10 mouse cellular contexts compared by ENCODE assay signal in the genomic region with DNA sequence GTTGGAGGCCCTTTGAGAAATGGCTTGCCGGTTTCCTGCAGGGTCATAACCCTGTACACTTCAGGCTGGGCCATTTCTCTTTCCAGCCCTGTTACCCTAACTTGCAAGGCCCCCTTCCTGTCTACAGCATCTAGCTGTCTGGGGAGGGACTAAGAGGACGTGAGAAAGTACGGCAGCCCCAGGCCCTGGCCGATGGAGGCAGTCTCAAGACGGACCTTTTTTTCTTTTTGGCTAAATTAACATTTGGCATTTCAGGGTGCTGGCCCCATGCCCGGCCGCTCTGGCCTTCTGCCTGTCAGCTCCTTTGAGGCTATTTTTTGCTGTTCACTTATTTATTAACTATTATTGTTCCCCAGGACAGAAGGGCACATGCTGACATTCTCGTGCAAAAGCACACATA. TPM values are rescaled to one million over a fixed set of nuclear protein-coding genes. Genes with fewer than 3 reads are reported as not detected.
DNase-seq lines count a peak whose midpoint lies in the region; ATAC-seq and TF ChIP-seq lines count a peak whose summit lies in the region.
"Had no signal": no experiment of that assay in that cellular context is flagged by ENCODE, and none has a peak within 500 bp of the region (broad histone marks: within the 10 kb centered on the region; RNA-seq: fewer than 3 reads in every experiment).

No protein-coding gene starts in this region.

- no peaks in the 10 kb centered on the region for H3K36me3 ChIP-seq in intestine, embryonic 16.5 days (ENCODE audit: control insufficient read depth, insufficient read depth, low read length)
- H3K36me3 ChIP-seq in intestine, embryonic 15.5 days, result no peaks in the 10 kb centered on the region
- no peaks in the 10 kb centered on the region for H3K36me3 ChIP-seq in limb, embryonic 10.5 days

- WGBS in intestine, embryonic 16.5 days, result 42% methylated on average over 8 of the region's 8 CpGs
- 41% methylated on average over 8 of the region's 8 CpGs for WGBS in intestine, embryonic 15.5 days
- WGBS in limb, embryonic 10.5 days, result 79% methylated on average over 8 of the region's 8 CpGs

- H3K27ac ChIP-seq in intestine, embryonic 16.5 days (ENCODE audit: low read length), result no peak overlapping the region
- no peak overlapping the region for H3K27ac ChIP-seq in intestine, embryonic 15.5 days
- H3K27ac ChIP-seq in gastrocnemius, adult 2 months, result peak overlapping the region; percentile 35
- no peak overlapping the region for H3K27ac ChIP-seq in limb, embryonic 10.5 days
- H3K27ac ChIP-seq: hindbrain, embryonic 15.5 days; macrophage had no signal

- intact Hi-C loops in gastrocnemius, adult 2 months (cut with DNase I), result no loop called here

- H3K4me1 ChIP-seq in intestine, embryonic 16.5 days (ENCODE audit: control insufficient read depth, insufficient read depth, low read length), result peaks cover 10% of the 10 kb centered on the region
- peaks cover 3% of the 10 kb centered on the region for H3K4me1 ChIP-seq in intestine, embryonic 15.5 days (replicated peaks)
- H3K4me1 ChIP-seq in limb, embryonic 10.5 days, result peaks cover 17% of the 10 kb centered on the region

- H3K4me3 ChIP-seq in intestine, embryonic 16.5 days (ENCODE audit: low read length), result no peak overlapping the region
- H3K4me3 ChIP-seq in intestine, embryonic 15.5 days (replicated peaks), result no peak overlapping the region
- no peak overlapping the region for H3K4me3 ChIP-seq in gastrocnemius, adult 2 months
- H3K4me3 ChIP-seq in limb, embryonic 10.5 days, result no peak overlapping the region
- H3K4me3 ChIP-seq: hindbrain, embryonic 15.5 days had no signal

- ATAC-seq in intestine, embryonic 16.5 days, result 0 out of 2 replicates have a peak, but pooled peaks have one; percentile 33
- ATAC-seq in intestine, embryonic 15.5 days, result no peak
- ATAC-seq in CD4-positive, CD25-positive, alpha-beta regulatory T cell, adult 4 months, result no peak

- no peak overlapping the region for H3K4me2 ChIP-seq in intestine, embryonic 16.5 days (ENCODE audit: low read depth, low read length)
- H3K4me2 ChIP-seq in intestine, embryonic 15.5 days (replicated peaks), result no peak overlapping the region
- H3K4me2 ChIP-seq: hindbrain, embryonic 15.5 days had no signal

- H3K27me3 ChIP-seq in intestine, embryonic 16.5 days (replicated peaks; ENCODE audit: control insufficient read depth, insufficient read depth, low read length), result no peaks in the 10 kb centered on the region
- H3K27me3 ChIP-seq in intestine, embryonic 15.5 days (replicated peaks), result no peaks in the 10 kb centered on the region
- H3K27me3 ChIP-seq in limb, embryonic 10.5 days (ENCODE audit: low read depth, poor library complexity, severe bottlenecking), result 0 out of 2 replicates have a peak, but pooled peaks cover 5% of the 10 kb centered on the region
- H3K27me3 ChIP-seq: hindbrain, embryonic 15.5 days had no signal

- no peak overlapping the region for H3K9ac ChIP-seq in intestine, embryonic 16.5 days (ENCODE audit: low read depth, low read length)
- no peak overlapping the region for H3K9ac ChIP-seq in intestine, embryonic 15.5 days
- H3K9ac ChIP-seq: hindbrain, embryonic 15.5 days had no signal

- peak; percentile 70 for DNase-seq in adrenal gland, adult 8-10 months
- peak; percentile 59 for DNase-seq in gastrocnemius, adult 2 months
- DNase-seq in kidney, postnatal 25 days, result peak; percentile 78 to 82
- peak; percentile 70 to 73 for DNase-seq in urinary bladder, postnatal 4 days (ENCODE audit: low spot score in 2 of 2)
- no peak for DNase-seq in limb, embryonic 10.5 days (ENCODE audit: low spot score)

- no peak for TF ChIP-seq CTCF in gastrocnemius, adult 2 months (IDR thresholded peaks at IDR 0.05)

- no peaks in the 10 kb centered on the region for H3K9me3 ChIP-seq in intestine, embryonic 16.5 days (ENCODE audit: control insufficient read depth, low read length)
- no peaks in the 10 kb centered on the region for H3K9me3 ChIP-seq in intestine, embryonic 15.5 days
- H3K9me3 ChIP-seq in limb, embryonic 10.5 days (replicated peaks), result no peaks in the 10 kb centered on the region
- H3K9me3 ChIP-seq: hindbrain, embryonic 15.5 days had no signal

RNA-seq across cellular contexts. Expression of gene Adcy5, which starts 24.4 kb away (rescaled TPM):
- polyA plus RNA-seq in intestine, embryonic 16.5 days (2015; fragmentation: Nextera tagmentation; extraction: Ambion mirVana), result 1.9 and 2.0 TPM in 2 replicates
- polyA plus RNA-seq in intestine, embryonic 15.5 days (2015; fragmentation: Nextera tagmentation; extraction: Ambion mirVana), result 2.0 and 2.8 TPM in 2 replicates
- 10 to 100 TPM; 11.8 to 19.1 (median 13.6) TPM for total RNA-seq in adrenal gland, adult 8-10 months (2022)
- total RNA-seq in gastrocnemius, adult 2 months (2021), result 1 to 10 TPM; 1.6 to 1.8 TPM
- polyA plus RNA-seq in limb, embryonic 10.5 days (2016; fragmentation: Nextera tagmentation; extraction: Ambion mirVana), result 0.41 and 0.63 TPM in 2 replicates
- polyA plus RNA-seq in CD4-positive, CD25-positive, alpha-beta regulatory T cell, adult 4 months (2017; shearing (Covaris generic)), result under 1 TPM; 0.08 to 0.14 TPM
